Mouse (Mus musculus): ENCODE measurements at regions not wholly inside any gene's neighbourhood (a gene's known extent, or its start where the extent isn't known, plus 50 kb on each side); places are given as distances from the start of the nearest gene placed in this dataset.
A peak's percentile ranks its signal among the peaks of the same experiment; 100 is the strongest.

GRCm38 (mm10) chr16:71197523-71197922, 883.8 kb downstream of the Gbe1 start:
- DNase-seq (ENCODE audit: low spot score in 2 of 2) = no peak

- peak in 1 of 2 experiments; percentile 7 for DNase-seq (ENCODE audit: low spot score in 2 of 2)
Measured at GRCm38 (mm10) chr16:71208806-71209205, 895.1 kb downstream of the Gbe1 start.

GRCm38 (mm10) chr16:71224469-71224868, 910.7 kb downstream of the Gbe1 start:
- no peak for DNase-seq (ENCODE audit: low spot score in 2 of 2)

- no peak for DNase-seq (ENCODE audit: low spot score in 2 of 2)
Measured at GRCm38 (mm10) chr16:71230104-71230653, 916.4 kb downstream of the Gbe1 start.

- DNase-seq (ENCODE audit: low spot score in 2 of 2) = no peak
Measured at GRCm38 (mm10) chr16:71243065-71243464, 929.3 kb downstream of the Gbe1 start.

- no peak for DNase-seq (ENCODE audit: low spot score in 2 of 2)
Measured at GRCm38 (mm10) chr16:71243480-71243879, 929.7 kb downstream of the Gbe1 start.

GRCm38 (mm10) chr16:71247516-71248139, 933.9 kb downstream of the Gbe1 start:
- DNase-seq (ENCODE audit: low spot score in 2 of 2) = peak; percentile 22 to 80

- DNase-seq (ENCODE audit: low spot score in 2 of 2) = no peak
Measured at GRCm38 (mm10) chr16:71255740-71256139, 942.0 kb downstream of the Gbe1 start.

GRCm38 (mm10) chr16:71256175-71256574, 942.4 kb downstream of the Gbe1 start:
- DNase-seq (ENCODE audit: low spot score in 2 of 2) = no peak

GRCm38 (mm10) chr16:71267191-71267590, 953.4 kb downstream of the Gbe1 start:
- no peak for DNase-seq (ENCODE audit: low spot score in 2 of 2)
